Mouse (Mus musculus): ENCODE results near the gene Asxl1.

Asxl1 gene

DNA sequence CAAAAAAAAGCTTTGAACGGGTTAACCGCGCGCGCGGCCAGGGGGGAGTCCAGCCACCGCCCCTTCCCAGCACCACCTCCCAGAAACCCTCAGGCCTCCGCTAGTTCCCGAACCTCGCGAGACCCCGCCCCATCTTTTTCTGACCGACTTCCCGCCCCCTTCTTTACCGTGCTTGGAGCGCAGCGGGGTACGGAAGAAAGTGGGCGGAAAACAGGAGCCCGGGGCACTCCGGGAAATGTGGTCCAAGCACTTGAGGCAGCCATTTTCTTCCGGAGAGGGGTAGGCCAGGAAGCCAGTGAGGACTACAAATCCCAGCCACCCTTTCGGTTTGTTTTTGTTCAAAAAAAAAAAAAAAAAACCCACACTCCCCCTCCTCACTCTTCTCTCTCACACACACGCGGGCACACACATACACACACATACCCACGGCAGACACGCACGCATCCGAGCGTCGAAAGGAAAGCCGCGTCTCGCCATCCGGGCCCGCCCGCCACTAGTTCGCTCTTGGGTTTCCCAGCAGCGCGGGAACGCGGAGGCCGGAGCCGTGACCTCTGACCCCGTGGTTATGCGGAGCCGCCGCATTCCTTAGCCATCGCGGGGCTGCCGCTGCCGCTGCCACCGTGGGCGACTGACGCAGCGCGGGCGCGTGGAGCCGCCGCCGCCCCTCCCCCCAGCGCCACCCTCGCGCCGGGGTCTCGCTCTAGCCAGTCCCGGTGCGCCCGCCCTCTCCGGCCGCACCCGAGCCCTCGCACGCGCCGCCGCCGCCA, at the start of gene Asxl1:
Gene Asxl1 (plus strand): TSS at position 376 of the 767 bp plus-strand sequence.
- DNase-seq: peak; percentile 96 to 98

DNA sequence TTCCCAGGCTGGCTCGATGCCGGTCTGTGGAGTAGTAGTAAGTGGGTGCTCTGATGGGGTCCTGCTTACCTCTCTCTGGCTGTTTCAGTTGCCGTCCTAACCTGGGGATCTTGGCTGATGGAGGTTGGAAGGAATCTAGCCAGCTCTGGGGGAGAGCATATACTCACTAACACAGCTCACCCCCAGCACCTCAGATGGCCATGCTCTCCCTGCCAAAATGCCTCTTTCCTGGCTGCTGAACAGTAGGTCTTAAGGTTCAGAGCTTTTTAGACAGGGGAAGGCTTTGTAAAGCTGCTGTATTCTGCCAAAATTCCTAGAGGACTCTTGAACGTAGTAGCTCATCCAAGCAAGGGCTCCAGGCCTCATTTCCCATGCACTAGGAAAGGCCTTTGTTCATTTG, 47.9 kb upstream of the Asxl1 start:
- no peak for DNase-seq

DNA sequence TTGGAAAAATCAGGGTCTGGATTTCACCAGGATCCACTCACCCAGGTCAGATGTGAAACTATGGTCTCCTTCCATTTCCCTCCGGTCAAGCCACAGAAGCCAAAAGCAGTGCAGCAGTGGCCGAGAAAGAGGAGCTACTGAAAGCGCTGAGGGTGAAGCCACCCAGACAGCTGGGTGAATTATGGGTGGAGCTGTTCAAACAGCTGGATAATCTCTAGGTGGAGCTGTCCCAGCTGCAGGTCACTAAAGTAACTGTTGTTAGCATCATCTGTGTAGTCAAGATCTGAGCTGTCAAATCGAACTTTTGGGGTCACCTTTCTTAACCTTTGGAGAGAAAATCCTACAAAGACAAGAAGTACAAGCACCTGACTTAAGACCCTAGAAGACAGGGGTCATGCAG, 47.2 kb upstream of the Asxl1 start:
- DNase-seq: no peak

DNA sequence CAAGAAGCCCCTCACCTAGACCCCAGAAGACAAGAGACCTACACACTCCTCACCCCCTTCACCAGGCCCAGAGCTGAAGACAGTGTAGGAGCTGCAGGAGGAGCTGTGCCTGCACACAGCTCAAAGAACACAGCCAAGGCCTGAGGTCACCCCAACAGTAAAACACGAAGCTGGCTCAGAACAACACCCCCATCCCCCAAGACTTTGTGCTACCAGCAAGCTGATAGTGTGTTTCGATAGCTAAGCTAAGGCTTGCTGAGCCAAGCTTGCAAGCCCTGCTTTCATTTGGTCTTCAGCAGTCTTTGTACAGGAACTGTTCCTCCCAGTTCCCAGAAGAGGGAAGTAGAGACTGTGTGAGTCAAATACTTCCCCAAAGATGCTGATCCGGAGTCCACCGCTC, 46.8 kb upstream of the Asxl1 start:
- no peak for DNase-seq

DNA sequence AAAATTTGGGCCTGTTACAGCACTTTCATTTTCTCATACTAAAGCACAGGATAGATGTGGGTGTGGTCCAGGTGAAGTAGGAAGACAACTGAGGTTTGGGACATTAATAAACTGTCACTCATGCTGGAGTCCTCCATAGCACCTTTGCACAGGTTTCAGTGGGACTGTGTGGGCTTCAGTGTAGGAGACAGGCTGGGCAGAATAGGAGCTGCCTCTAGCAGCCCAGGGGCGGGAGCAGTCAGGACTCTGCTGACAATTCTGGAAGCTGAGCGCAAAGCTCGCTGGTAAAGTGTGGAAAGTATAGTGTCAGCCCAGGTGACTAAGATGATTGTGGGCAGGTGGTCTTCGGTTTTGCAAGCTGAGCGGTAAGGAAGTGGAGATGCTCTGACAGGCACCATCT, 44.5 kb upstream of the Asxl1 start:
- no peak for DNase-seq

DNA sequence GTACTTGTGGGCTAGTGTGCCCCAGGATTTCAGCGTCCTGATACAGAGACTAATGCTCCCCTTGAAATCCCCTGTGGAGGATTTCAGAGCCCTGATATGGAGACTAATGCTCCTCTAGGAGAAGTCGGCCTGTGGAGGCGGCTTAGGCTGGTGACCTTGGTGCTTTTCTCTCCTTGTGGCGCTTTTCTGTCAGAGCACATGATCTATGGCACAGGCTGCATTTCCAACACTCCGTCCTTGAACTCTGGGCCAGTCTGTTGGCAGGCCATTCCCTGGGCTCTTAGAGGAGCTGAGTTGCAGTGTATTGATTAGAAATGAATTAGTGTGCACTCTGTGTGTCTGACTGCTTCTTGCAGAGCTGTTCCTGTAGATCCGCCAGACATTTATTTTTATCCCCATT, 40.4 kb upstream of the Asxl1 start:
- DNase-seq: no peak

DNA sequence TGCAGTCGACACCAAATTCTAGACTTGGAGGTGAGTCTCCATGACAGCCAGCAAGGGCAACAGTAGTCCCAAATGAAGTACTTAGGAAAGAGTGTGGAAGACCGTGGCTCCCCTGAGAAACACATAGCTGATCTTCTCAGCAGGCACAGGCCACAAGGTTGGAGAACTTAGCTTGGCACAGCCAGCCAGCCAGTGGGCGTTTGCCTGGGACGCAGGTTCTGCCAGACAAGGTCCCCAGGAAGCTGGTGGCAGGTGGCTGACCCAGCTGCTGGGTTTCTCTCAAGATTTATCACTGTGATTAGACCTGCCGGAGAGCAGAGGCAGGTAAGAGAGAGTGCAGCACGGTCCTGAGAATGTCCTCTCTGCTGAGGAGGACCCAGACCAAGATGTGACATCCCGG, 37.0 kb upstream of the Asxl1 start:
- no peak for DNase-seq

DNA sequence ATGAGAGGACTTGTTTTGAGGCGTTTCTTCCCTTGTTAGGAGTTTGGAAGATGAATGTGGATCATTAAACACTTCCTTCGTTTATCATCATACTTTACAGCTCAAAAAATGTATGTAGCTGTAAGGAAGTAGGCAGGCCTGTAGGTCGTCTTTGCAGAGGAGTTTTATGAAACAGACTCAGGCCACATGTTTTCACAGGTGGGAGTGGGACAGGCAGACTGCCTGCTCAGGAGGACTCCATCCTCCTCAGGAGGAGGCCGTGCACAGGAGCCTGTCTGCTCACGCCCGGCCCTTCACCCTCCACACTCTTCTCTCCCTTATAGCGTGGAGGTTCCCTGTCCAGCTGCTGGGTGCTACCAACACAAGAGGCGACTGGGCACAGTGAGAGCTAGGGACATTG, 36.5 kb upstream of the Asxl1 start:
- DNase-seq: no peak

DNA sequence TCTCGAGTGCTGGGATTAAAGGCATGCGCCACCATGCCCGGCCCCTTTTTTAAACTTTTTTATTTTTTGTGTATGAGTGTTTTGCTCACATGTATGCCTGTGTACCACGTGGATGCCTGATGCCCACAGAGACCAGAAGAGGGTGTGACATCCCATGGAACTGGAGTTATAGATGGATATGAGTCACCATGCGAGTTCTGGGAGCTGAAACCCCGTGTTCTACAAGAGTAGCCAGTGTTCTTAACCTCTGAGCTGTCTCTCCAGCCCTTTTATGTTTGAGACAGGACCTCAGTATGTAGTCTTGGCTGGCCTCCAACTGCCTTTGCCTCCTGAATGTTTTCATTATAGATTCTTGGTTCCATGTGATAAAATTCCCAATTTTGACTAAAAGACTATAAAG, 35.4 kb upstream of the Asxl1 start:
- no peak for DNase-seq

DNA sequence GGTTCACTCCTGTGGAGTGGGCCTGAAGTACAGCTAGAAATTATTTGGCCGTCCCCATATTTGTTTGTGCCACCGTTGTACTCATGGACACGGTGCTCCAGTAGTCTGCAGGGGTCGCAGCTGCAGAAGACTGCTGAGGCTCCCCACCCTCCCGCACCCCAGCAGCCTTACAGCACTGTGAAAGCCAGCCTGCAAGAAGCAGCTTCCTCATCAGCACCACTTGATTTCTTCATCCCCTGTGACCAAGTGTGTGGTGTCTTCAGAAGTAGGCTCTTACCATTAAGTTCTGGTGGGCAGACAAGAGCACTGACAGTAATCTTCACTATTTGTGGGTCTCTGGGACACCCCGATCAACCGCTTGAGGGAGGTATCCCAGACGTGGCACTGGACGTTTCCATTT, 32.7 kb upstream of the Asxl1 start:
- DNase-seq: no peak

DNA sequence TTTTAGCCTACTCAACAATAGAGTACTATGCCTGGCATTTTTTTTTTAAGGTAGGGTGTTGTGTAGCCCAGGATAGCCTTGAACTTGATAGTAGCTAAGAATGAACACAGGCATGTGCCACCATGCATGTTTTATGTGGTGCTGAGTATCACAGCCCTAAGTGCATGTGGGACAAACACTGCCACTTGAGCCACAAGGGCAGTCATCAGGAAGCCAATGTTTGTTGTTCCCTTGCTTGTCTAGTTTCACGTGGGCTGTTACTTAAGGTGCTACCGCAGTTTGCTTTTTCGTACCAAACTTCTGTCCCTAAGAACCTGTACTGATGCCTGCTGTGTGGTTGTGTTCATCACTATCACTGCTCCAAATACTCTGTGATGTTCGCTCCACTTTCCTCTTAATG, 27.2 kb upstream of the Asxl1 start:
- no peak for DNase-seq

DNA sequence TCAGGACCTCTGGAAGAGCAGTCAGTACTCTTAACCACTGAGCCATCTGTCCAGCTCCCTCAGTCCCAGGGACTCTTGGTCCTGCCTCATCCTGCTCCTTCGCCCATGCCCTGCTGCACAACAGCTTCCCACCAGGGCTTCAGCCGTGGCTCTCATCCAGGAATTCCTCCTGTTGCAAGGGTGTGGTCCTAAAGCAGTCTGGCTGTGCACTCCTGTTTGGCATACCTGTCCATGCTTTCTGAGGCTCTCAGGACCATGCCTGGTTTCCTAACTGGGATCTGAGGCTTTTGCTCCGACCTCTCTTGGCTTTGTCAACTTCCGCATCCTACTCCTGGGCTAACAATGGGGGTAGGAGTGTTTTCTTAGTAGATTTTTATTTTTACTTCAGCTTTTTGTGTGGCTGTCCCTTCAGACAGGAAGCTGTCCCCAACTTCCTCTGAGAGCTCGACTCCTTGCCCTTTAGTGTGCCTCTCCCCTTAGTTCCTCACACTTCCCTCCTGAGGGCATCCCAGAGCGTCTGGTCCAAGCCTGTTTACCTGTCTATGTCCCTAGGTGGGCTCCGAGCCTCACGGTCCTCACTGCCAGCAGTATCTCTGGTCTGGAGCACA, 26.5 kb upstream of the Asxl1 start:
- no peak for DNase-seq

DNA sequence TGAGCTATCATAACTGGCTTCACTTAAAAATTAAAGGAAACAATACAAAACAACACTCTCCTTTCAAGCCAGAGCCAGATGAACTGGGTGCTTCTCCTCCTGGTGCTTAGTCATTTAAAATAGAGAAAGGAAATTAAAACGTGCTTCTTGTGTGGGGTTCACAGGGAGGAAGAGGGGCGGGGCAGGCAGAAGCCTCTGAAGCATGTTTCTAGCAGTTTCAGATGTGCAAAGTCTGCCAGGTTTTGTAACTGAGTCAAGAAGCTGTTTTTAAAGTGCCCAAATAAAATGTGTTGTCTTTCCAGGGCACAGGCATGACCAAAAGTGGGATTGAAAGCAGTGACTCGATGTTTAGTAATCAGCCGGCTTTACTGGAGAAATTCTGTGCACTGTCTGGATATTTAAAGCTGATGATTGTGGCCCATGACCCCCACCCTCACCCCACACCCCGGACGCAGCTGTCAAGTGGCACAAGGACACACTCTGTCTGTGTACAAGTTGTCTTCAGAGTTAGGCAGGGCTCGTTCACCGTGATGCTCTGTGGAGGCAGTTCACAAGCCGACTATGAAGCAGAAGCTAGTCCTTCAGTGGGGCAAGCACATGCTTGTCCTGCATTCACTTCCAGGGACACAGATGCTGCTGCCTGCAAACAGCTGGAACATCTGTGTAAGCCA, 19.8 kb upstream of the Asxl1 start:
- DNase-seq: peak in 1 of 2 experiments; percentile 43

DNA sequence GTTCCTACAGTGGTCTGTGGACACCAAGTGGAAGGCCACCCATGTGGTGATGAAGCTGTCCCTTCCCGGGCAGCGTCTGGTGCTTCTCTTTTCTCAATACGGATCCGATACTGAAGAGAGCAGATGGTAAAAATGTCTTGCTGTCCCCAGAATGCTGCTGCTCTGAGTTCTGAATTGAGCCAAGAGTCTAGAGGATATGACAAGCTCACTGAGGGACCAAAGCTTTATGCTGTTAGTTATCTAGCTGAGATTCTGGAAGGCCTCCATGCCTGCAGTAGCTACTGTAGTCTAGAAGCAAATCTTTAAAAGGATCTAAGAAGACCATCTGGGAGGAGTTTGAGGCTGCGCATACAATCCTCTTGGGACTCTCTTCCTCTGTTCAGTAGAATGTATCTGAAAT, 13.4 kb upstream of the Asxl1 start:
- no peak for DNase-seq

DNA sequence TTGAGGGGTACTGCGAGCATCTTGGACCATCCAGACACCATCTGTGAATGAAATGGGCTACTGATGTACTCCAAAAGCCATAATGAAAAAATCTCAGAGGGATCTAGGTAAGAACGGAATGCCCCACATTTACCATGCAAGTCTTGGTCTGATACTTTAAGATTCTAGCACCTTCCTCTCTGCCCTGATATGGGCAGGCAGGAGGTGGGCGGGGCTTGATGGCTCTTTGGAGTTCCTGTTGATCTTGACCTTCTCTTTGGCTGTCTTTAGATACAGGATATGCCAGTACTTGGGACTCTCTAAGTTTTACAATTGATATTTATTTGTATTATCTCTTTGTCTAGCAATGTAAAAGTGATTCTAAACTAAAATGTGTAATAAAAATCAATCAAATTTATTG, 12.6 kb upstream of the Asxl1 start:
- DNase-seq: peak in 1 of 2 experiments; percentile 45

DNA sequence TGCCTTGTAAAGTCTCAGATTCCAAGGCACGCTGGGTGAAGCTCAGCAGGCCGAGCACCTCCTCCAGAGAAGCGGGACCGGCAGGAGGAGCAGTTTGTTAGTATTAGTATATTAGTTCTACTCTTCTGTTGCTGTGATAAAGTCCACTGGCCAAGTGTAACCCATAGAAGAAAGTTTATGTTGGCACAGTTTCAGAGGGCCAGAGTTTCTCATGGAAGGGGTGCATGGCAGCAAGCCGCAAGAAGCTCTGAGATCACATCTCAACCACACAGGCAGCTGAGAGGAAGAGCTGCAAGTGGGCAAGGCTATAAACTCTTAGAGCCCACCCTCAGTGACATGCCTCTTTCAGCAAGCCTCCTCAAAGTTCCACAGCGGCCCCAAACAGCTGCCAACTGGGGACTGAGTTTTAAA, 11.8 kb upstream of the Asxl1 start:
- DNase-seq: peak; percentile 39 to 47

DNA sequence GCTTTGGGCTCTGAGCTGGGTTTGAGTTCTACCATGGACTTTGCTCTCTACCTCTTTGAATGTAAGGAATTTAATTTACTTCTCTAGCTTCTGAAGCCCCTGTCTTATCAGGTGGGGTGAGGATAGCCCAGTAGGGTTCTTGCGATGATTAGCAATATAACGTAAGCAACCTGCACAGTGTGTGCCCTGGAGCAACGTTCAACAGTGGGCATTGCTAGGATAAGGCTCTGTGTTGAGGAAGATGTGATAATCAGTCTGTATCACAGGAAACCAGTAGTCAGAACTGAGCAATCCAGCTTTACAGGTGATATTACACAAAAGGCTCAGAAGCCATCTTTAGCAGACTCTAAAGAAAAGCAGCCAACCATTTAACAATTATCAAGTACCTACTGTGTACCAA, 11.3 kb upstream of the Asxl1 start:
- no peak for DNase-seq

DNA sequence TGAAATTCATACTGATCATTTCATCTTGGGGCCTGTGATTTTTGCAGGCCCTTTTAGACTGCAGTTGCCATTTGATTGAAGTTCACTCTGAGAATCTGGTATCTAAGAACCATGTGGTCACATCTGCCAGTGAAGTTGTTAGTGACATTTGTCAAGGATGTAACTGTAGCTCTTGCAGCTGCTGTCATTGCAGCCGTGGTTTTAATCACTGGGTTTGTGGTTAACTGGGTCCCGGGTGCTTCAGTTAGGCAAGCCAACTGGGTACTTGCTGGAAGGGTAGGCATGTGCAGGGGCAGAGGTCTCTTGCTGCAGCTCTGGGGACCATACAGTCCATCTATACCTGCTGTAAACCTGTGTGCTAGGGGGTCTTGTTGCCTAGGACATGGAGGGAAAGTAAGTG, 9.5 kb upstream of the Asxl1 start:
- peak; percentile 48 to 70 for DNase-seq

DNA sequence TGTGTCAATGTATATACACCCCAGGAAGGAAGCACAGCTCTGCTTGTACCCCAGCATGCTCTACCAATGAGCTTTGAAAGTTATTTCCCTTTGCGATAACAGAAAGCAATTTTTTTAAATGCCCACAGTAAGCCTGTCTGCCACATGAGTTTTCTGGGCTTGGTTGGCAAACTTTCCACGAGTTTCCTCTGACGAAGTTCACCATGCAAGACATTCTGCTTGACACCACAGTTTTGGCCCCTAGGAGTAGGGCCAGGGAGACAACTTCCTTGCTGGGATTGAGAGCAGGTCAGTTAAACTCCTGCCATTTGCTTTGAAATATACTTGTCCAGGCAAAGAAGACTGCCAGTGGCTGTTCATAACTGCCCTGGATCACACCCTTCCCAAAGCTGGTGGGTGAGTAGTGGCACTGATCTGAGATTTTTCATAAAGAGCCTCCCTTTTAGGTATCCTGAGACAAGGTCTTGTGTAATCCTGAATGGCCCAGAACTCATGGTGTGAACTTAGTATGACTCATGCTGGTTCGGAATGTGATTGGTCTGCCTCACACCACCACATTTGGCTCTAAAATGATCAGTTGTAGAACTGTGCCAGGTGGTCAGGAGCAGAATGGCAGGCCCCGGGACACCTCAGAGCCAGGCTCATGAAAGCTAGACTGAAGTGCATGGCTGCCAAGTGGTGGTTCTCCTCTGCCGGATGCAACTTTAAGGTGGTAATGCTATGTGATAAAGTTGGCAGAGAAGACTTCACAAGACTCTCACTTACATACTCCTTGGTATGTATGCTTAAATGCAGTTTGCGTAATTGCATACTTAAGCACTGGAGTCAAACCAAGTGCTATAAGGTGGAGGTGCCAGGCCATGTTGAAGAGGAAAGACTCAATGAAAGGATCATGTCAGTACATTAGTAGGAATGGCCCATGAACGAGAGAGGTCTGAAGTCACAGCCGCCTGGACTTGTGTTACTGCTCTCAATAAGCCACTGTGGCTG, 7.0 kb upstream of the Asxl1 start:
- DNase-seq: no peak

DNA sequence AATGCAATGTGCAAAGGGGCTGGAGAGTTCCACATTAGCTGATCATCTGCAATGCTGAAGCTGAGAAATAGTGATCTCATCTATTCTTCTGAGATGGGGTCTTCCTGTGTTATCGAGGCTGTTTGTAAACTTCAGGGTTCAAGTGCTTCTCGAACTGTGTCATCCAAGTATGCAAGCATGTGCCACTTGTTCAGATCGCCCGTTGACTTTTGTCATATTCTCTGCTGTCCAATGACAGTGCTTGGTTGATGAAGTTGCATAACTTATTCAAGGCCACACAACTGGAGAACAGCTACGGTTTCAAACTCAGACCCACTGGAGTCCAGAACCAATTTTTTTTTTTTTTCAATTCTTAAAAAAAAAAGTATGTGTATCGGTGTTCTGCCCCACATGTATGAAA, 3.5 kb upstream of the Asxl1 start:
- no peak for DNase-seq

DNA sequence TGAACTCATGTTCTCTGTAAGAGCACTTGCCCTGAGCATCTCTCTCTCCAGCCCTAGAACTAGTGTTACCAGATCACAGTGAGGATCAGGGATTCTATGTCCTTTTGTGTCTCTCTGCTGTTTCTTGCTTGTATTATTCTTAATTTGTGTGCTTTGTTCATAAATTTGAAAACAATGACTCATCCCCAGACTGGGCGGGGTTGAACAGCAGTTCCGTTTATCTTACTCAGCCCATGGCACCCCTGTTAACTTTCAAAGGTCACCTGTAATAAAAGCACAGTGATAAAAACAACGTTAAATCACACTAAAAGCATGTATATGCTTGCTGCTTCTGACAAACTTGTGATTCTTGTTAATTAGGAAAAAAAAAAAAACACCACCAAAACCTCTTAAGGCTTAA, 3.0 kb upstream of the Asxl1 start:
- DNase-seq: no peak

DNA sequence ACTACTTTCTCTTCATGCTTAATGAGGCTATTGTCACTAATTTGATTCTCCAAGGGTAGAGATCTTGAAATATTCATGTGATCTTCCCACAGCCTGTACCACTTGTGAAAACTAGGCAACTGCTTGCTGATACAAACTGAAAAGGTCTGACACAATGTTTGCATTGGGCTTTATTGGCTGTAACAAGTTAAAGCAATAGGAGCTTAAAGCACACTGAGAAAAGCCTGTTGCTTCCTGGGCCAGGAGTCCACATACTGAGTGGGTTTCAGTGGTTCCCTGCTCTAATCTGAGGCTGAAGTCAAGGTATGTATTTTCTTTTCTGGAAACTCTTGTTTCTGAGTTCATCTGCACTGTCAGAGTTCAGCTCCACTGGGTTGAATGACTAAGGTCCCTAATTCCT, 2.4 kb upstream of the Asxl1 start:
- DNase-seq: no peak

DNA sequence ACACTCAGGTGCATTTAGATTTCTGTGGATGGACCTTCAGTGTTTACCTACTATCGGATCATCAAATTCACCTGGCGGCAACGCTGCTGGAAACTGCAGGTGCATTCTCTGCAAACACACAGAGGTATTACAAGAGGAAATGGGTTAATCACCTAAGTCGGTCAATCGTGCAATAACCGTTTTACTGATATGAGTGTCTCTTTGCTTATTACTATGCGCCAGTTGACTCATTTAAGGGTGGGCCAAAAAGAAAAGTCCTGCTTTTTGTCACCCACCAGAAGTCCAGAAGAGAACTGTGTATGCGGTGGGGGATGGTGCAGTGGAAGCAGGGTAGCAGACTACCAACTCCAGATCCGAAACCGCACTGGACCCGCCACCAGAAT, 567 bp upstream of the Asxl1 start:
- DNase-seq: no peak
